Mouse (Mus musculus): ENCODE data around the gene Gm14325. TPM values are rescaled to one million over a fixed set of nuclear protein-coding genes. Genes with fewer than 3 reads are reported as not detected.
"Not testable (repeated sequence)": the region's sequence is repeated elsewhere in the genome, so short reads cannot be mapped to it uniquely, and the experiment has no call there.

Gene Gm14325
- total and polyA plus RNA-seq, 2 experiments from 2014 or later = 25.4 to 160 TPM

DNA sequence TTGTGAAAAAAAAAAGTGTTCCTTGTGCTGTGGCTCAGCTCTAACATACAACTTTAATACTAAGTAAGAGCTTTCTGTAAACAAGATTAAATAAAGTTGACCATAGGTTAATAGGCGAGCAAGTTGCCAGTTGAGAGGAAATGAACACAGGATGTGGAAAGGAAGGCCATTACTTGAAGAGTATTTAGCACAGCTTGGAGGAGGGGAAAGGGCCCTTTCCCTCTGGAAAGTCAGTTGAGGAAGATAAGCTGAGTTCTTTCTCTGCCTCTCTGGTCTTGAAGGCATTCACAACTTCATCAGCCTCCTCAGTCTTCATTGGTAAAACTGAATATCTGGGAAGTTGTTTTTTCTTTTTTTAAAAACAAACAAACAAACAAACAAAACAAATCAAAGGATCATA lies 52.8 kb downstream of the Gm14325 start:
- H3K36me3 ChIP-seq (replicated peaks; ENCODE audit: control insufficient read depth, insufficient read depth, low read length); DNase-seq (ENCODE audit: low spot score); H3K4me2 ChIP-seq (ENCODE audit: low read depth, low read length); H3K9ac ChIP-seq (replicated peaks; ENCODE audit: low read depth, low read length); H3K9me3 ChIP-seq (replicated peaks; ENCODE audit: control insufficient read depth, low read length); H3K27ac ChIP-seq (ENCODE audit: low read depth); ATAC-seq (ENCODE audit: insufficient read depth, low read depth); H3K4me1 ChIP-seq (ENCODE audit: control insufficient read depth, insufficient read depth); H3K27me3 ChIP-seq (ENCODE audit: control insufficient read depth, insufficient read depth, low read length); H3K4me3 ChIP-seq (ENCODE audit: low read depth, low read length): not testable (repeated sequence)
- 32% methylated on average over 1 of the region's 1 CpGs for WGBS

Other genes with a start within 250 kb of the Gm14325 start
- 3.4 TPM in 1 of 2 replicates, not detected in the other for gene Gm14322, start 81.0 kb downstream of the Gm14325 start, total RNA-seq (2014; rRNA removed; ENCODE audit: low replicate concordance)
- gene Gm14322, start 81.0 kb downstream of the Gm14325 start, polyA plus RNA-seq (2015; fragmentation: Nextera tagmentation; extraction: Ambion mirVana) = 3.2 and 3.5 TPM in 2 replicates
- gene Gm14327, start 56.8 kb upstream of the Gm14325 start, total RNA-seq (2014; rRNA removed; ENCODE audit: low replicate concordance) = 0.46 TPM in 1 of 2 replicates, not detected in the other
- gene Gm14327, start 56.8 kb upstream of the Gm14325 start, polyA plus RNA-seq (2015; fragmentation: Nextera tagmentation; extraction: Ambion mirVana) = 5.6 and 5.7 TPM in 2 replicates
- not detected in 2 replicates for gene Zfp972, start 85.3 kb upstream of the Gm14325 start, total RNA-seq (2014; rRNA removed; ENCODE audit: low replicate concordance)
- 0.38 and 0.89 TPM in 2 replicates for gene Zfp972, start 85.3 kb upstream of the Gm14325 start, polyA plus RNA-seq (2015; fragmentation: Nextera tagmentation; extraction: Ambion mirVana)
- 7.3 and 12.3 TPM in 2 replicates for gene Gm14326, start 117.0 kb upstream of the Gm14325 start, total RNA-seq (2014; rRNA removed; ENCODE audit: low replicate concordance)
- 30.4 and 37.8 TPM in 2 replicates for gene Gm14326, start 117.0 kb upstream of the Gm14325 start, polyA plus RNA-seq (2015; fragmentation: Nextera tagmentation; extraction: Ambion mirVana)
- gene Zfp971, start 182.9 kb upstream of the Gm14325 start, total RNA-seq (2014; rRNA removed; ENCODE audit: low replicate concordance) = 9.7 and 24.4 TPM in 2 replicates
- 13.6 and 15.2 TPM in 2 replicates for gene Zfp971, start 182.9 kb upstream of the Gm14325 start, polyA plus RNA-seq (2015; fragmentation: Nextera tagmentation; extraction: Ambion mirVana)
- 4.6 and 9.7 TPM in 2 replicates for gene Zfp931, start 238.1 kb upstream of the Gm14325 start, total RNA-seq (2014; rRNA removed; ENCODE audit: low replicate concordance)
- 7.7 and 8.8 TPM in 2 replicates for gene Zfp931, start 238.1 kb upstream of the Gm14325 start, polyA plus RNA-seq (2015; fragmentation: Nextera tagmentation; extraction: Ambion mirVana)

Measured in heart, postnatal 0 days (tissue).